Mouse (Mus musculus): ENCODE data around the gene Trim34b. TPM values are rescaled to one million over a fixed set of nuclear protein-coding genes. Genes with fewer than 3 reads are reported as not detected.

Trim34b gene
- polyA plus RNA-seq, 1 experiment, result not detected

DNA sequence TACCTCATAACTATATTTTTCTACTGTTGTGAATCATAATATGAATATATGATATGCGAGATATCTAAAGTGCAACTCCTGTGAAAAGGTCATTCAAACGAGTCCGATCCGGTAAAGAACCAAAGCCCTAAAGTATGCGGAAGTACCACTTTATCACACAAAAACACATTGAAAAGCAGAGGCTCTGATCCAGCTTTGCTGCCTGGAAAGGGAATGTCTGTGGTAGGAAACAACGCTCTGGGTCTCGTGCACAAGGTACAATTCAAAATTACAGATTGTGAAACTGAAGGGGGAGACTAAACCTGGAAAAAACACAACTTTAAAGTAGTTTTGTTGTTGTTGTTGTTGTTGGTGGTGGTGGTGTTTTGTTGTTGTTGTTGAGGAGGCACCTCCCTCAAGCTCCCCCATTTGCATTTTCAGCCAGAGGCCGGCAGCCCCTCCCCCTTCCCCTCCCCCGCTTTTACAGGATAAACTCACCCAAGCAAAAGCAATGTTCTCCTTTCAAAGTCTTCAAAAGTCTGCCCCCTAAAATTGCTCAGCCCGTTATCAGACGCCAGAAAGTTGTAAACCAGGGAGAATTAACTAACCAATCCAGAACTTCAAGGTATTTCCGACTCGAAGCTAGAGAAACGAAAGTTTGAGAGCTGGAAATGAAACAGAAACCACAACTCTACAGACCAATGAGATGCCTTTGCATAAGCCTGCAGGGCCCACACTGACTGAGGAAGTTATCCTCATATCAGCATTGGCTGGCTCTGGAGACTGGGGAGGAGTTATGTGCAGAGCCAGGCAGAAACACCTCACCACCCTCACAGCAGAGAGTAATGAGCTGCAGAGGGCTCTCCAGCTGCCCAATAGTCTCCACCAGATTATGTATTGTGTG is 23.7 kb downstream of the Trim34b start, which contains the start of gene Trim12c:
Gene Trim12c, minus strand, starts transcription at position 646 of the 883 bp plus-strand sequence.
- Histone ChIP-seq H3K4me3 (replicated peaks) (peak within 1 kb of the TSS; percentile 65), H3K9me3 (ENCODE audit: control insufficient read depth, low read length) (no peaks in the 10 kb centered on the region), H3K27me3 (ENCODE audit: control insufficient read depth) (no peaks in the 10 kb centered on the region), H3K4me1 (ENCODE audit: control insufficient read depth) (peaks cover 14% of the 10 kb centered on the region), H3K36me3 (ENCODE audit: control insufficient read depth) (no peaks in the 10 kb centered on the region)
- TF ChIP-seq GATA1 (IDR thresholded peaks at IDR 0.05; ENCODE audit: low read length) (no peak), TAL1 (IDR thresholded peaks at IDR 0.05; ENCODE audit: low read length) (no peak)

DNA sequence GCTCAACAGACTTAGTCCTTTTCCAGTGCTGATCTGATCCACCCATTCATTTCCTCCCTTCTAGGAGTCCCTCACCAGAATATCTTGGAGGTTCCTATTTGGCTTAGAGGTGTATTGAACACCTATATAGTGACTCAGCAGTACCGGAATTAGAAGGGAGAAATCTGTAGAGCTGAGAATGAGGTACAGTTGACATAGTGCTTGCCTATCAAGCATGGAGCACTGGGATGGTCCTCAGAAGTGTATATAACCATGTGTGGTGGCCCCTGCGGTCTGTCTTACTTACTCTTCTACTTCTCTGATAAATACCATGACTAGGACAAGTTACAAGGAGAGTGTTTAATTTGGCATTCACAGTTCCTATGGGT is 24.3 kb downstream of the Trim34b start:
- no peaks in the 10 kb centered on the region for H3K9me3 ChIP-seq (ENCODE audit: control insufficient read depth, low read length)
- H3K4me3 ChIP-seq (replicated peaks), result peak overlapping the region; percentile 65
- no peaks in the 10 kb centered on the region for H3K27me3 ChIP-seq (ENCODE audit: control insufficient read depth)
- TF ChIP-seq TAL1 (IDR thresholded peaks at IDR 0.05; ENCODE audit: low read length) (no peak), GATA1 (IDR thresholded peaks at IDR 0.05; ENCODE audit: low read length) (no peak)
- H3K36me3 ChIP-seq (ENCODE audit: control insufficient read depth), result no peaks in the 10 kb centered on the region
- peaks cover 14% of the 10 kb centered on the region for H3K4me1 ChIP-seq (ENCODE audit: control insufficient read depth)

DNA sequence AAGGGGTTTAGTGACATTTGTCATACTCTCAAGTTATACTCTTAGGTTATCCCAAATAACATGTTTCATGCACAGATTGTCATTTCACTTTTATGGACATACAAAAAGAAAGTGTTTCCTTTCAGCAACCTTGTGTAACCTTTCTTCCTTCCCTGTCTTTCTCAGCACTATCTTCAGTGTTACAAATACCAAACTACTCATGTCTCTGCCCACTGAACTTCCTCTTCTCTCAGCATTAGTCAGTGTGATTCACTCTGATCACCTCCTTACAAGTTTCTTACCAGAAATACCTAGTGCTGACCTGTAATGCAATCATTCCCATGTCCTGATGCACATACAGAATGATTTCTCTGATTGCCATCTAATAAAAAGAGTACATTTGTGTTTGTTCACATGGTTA is 37.1 kb downstream of the Trim34b start:
- no peak for TF ChIP-seq TAL1 (IDR thresholded peaks at IDR 0.05; ENCODE audit: low read length)
- TF ChIP-seq GATA1 (IDR thresholded peaks at IDR 0.05; ENCODE audit: low read length), result no peak
- no peaks in the 10 kb centered on the region for H3K4me1 ChIP-seq (ENCODE audit: control insufficient read depth)
- H3K36me3 ChIP-seq (ENCODE audit: control insufficient read depth), result no peaks in the 10 kb centered on the region
- H3K9me3 ChIP-seq (ENCODE audit: control insufficient read depth, low read length), result no peaks in the 10 kb centered on the region
- no peak overlapping the region for H3K4me3 ChIP-seq (replicated peaks)
- H3K27me3 ChIP-seq (ENCODE audit: control insufficient read depth), result no peaks in the 10 kb centered on the region

DNA sequence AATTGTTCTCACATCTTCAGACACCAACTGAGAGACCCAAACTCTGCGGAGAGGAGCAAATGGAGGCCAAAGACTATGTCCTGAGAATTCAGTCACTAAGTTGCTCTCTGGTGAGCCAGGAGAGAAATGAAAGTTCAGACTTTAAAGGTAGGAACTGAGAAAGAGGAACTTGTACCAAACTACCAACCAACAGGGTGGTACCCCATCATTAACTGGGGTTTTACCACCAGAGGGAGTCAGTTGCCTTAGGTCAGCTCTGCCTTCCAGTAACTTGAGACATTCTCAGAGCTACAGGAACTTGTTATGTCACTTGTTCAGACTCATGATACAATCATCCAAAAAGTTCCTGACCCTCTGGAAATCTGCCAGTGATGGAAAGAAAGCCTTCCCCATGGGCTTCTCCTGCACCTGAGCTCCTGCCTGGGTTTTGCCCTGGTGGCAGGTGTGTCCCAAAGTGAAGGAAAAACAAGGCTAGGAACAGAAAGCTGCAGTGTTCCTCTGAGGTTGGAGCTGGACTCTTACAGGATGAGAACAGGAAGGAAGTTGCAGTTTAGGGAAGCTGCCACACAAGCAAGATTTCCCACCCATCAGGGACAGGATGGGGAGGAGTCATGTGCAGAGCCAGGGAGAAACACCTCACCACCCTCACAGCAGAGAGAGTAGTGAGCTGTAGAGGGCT is 40.6 kb downstream of the Trim34b start, which contains the start of gene Trim30b:
Gene Trim30b, minus strand, starts transcription at position 149 of the 679 bp plus-strand sequence.
- TF ChIP-seq TAL1 (IDR thresholded peaks at IDR 0.05; ENCODE audit: low read length) (no peak), GATA1 (IDR thresholded peaks at IDR 0.05; ENCODE audit: low read length) (no peak)
- Histone ChIP-seq H3K4me1 (ENCODE audit: control insufficient read depth) (no peaks in the 10 kb centered on the region), H3K36me3 (ENCODE audit: control insufficient read depth) (no peaks in the 10 kb centered on the region), H3K9me3 (ENCODE audit: control insufficient read depth, low read length) (no peaks in the 10 kb centered on the region), H3K4me3 (replicated peaks) (no peak within 1 kb of the TSS), H3K27me3 (ENCODE audit: control insufficient read depth) (no peaks in the 10 kb centered on the region)

Other genes with a start within 250 kb of the Trim34b start
- gene Olfr645, start 244.0 kb upstream of the Trim34b start, polyA plus RNA-seq (2012), result not detected in 2 replicates
- not detected in 2 replicates for gene Olfr646, start 224.6 kb upstream of the Trim34b start, polyA plus RNA-seq (2012)
- gene Ubqln5, start 199.6 kb upstream of the Trim34b start, polyA plus RNA-seq (2012), result not detected in 2 replicates
- gene Olfr643, start 192.1 kb upstream of the Trim34b start, polyA plus RNA-seq (2012), result not detected in 2 replicates
- not detected in 2 replicates for gene Ubqln3, start 186.2 kb upstream of the Trim34b start, polyA plus RNA-seq (2012)
- not detected in 2 replicates for gene Ubqlnl, start 178.9 kb upstream of the Trim34b start, polyA plus RNA-seq (2012)
- gene Olfm5, start 164.6 kb upstream of the Trim34b start, polyA plus RNA-seq (2012), result not detected in 2 replicates
- 0.03 TPM in 1 of 2 replicates, not detected in the other for gene Olfr648, start 146.1 kb upstream of the Trim34b start, polyA plus RNA-seq (2012)
- gene Olfr649, start 133.5 kb upstream of the Trim34b start, polyA plus RNA-seq (2012), result not detected in 2 replicates
- not detected in 2 replicates for gene Trim6, start 110.7 kb upstream of the Trim34b start, polyA plus RNA-seq (2012)
- not detected in 2 replicates for gene Trim34a, start 85.0 kb upstream of the Trim34b start, polyA plus RNA-seq (2012)
- 0.03 TPM in 1 of 2 replicates, not detected in the other for gene Trim5, start 41.4 kb upstream of the Trim34b start, polyA plus RNA-seq (2012)
- not detected in 2 replicates for gene Trim12a, start 14.0 kb upstream of the Trim34b start, polyA plus RNA-seq (2012)
- gene Trim12c, start 23.9 kb downstream of the Trim34b start, polyA plus RNA-seq (2012), result 0.04 and 0.05 TPM in 2 replicates
- gene Trim30b, start 40.4 kb downstream of the Trim34b start, polyA plus RNA-seq (2012), result not detected in 2 replicates
- gene Trim30c, start 71.4 kb downstream of the Trim34b start, polyA plus RNA-seq (2012), result not detected in 2 replicates
- gene Trim30a, start 135.7 kb downstream of the Trim34b start, polyA plus RNA-seq (2012), result not detected in 2 replicates
- gene Trim30d, start 178.4 kb downstream of the Trim34b start, polyA plus RNA-seq (2012), result not detected in 2 replicates
- gene Olfr651, start 220.7 kb downstream of the Trim34b start, polyA plus RNA-seq (2012), result not detected in 2 replicates
- not detected in 2 replicates for gene Olfr652, start 231.4 kb downstream of the Trim34b start, polyA plus RNA-seq (2012)
- not detected in 2 replicates for gene Olfr653, start 247.8 kb downstream of the Trim34b start, polyA plus RNA-seq (2012)